8 mouse cellular contexts compared by ENCODE assay signal in genomic region chr13:52981441-52982281, GRCm38 (mm10). TPM values are rescaled to one million over a fixed set of nuclear protein-coding genes. Genes with fewer than 3 reads are reported as not detected.
DNase-seq lines count a peak whose midpoint lies in the region; ATAC-seq and TF ChIP-seq lines count a peak whose summit lies in the region.

No protein-coding gene starts in this region.

- peak overlapping the region; percentile 97 for H3K4me3 ChIP-seq in intestine, embryonic 15.5 days (replicated peaks)
- H3K4me3 ChIP-seq in limb, embryonic 12.5 days (replicated peaks) = peak overlapping the region; percentile 91
- peak overlapping the region; percentile 87 for H3K4me3 ChIP-seq in midbrain, embryonic 12.5 days
- H3K4me3 ChIP-seq in spleen, adult 2 months (ENCODE audit: extremely low read depth, insufficient read depth, insufficient read length) = peak overlapping the region; percentile 65

- no peak for TF ChIP-seq CTCF in spleen, adult 2 months (IDR thresholded peaks at IDR 0.05; ENCODE audit: extremely low read depth, insufficient read depth, insufficient read length, insufficient replicate concordance)

- H3K4me1 ChIP-seq in intestine, embryonic 15.5 days (replicated peaks) = peaks cover 15% of the 10 kb centered on the region
- peaks cover 22% of the 10 kb centered on the region for H3K4me1 ChIP-seq in limb, embryonic 12.5 days (replicated peaks)
- peaks cover 26% of the 10 kb centered on the region for H3K4me1 ChIP-seq in midbrain, embryonic 12.5 days
- H3K4me1 ChIP-seq in spleen, adult 2 months (ENCODE audit: control insufficient read depth, insufficient read depth, insufficient read length) = peaks cover 5% of the 10 kb centered on the region

- DNase-seq in layer of hippocampus, adult 11-12 months (ENCODE audit: low spot score) = peak; percentile 30
- no peak for DNase-seq in layer of hippocampus, adult 9-11 months
- peak; percentile 60 to 72 for DNase-seq in cerebellum, postnatal 25 days
- DNase-seq in gastrocnemius, postnatal 10 days = peak; percentile 48
- peak in 1 of 2 experiments; percentile 18 for DNase-seq in spleen, adult 2 months (ENCODE audit: low read depth in 1 of 2, low spot score in 2 of 2)

- H3K27ac ChIP-seq in intestine, embryonic 15.5 days = peak overlapping the region; percentile 81
- H3K27ac ChIP-seq in limb, embryonic 12.5 days = no peak overlapping the region
- H3K27ac ChIP-seq in midbrain, embryonic 12.5 days (replicated peaks) = no peak overlapping the region; the same call in 1 of the 2 replicates
- H3K27ac ChIP-seq in spleen, adult 2 months (ENCODE audit: insufficient read depth, low read length) = peak overlapping the region; percentile 7; the same call in 1 of the 2 replicates

- peak overlapping the region; percentile 70 for H3K9ac ChIP-seq in intestine, embryonic 15.5 days
- peak overlapping the region; percentile 60 for H3K9ac ChIP-seq in limb, embryonic 12.5 days (replicated peaks)
- H3K9ac ChIP-seq in midbrain, embryonic 12.5 days (replicated peaks) = peak overlapping the region; percentile 81

- no peaks in the 10 kb centered on the region for H3K36me3 ChIP-seq in intestine, embryonic 15.5 days
- no peaks in the 10 kb centered on the region for H3K36me3 ChIP-seq in limb, embryonic 12.5 days
- no peaks in the 10 kb centered on the region for H3K36me3 ChIP-seq in midbrain, embryonic 12.5 days
- no peaks in the 10 kb centered on the region for H3K36me3 ChIP-seq in spleen, adult 2 months (ENCODE audit: control insufficient read depth, insufficient read depth, low read length)

- no peaks in the 10 kb centered on the region for H3K27me3 ChIP-seq in intestine, embryonic 15.5 days (replicated peaks)
- peaks cover 17% of the 10 kb centered on the region for H3K27me3 ChIP-seq in limb, embryonic 12.5 days
- peaks cover 37% of the 10 kb centered on the region for H3K27me3 ChIP-seq in midbrain, embryonic 12.5 days
- peaks cover 17% of the 10 kb centered on the region for H3K27me3 ChIP-seq in spleen, adult 2 months (ENCODE audit: control insufficient read depth, insufficient read depth, low read length)

- H3K4me2 ChIP-seq in intestine, embryonic 15.5 days (replicated peaks) = peak overlapping the region; percentile 97
- H3K4me2 ChIP-seq in limb, embryonic 12.5 days = peak overlapping the region; percentile 97
- H3K4me2 ChIP-seq in midbrain, embryonic 12.5 days (replicated peaks) = peak overlapping the region; percentile 96

- 1% methylated on average over 51 of the region's 51 CpGs for WGBS in intestine, embryonic 15.5 days
- 2% methylated on average over 51 of the region's 51 CpGs for WGBS in limb, embryonic 12.5 days
- WGBS in midbrain, embryonic 12.5 days = 1% methylated on average over 51 of the region's 51 CpGs
- 3% methylated on average over 51 of the region's 51 CpGs for WGBS in spleen, adult 2 months

- ATAC-seq in intestine, embryonic 15.5 days = peak; percentile 50
- 0 out of 2 replicates have a peak, but pooled peaks have one; percentile 0 for ATAC-seq in limb, embryonic 12.5 days (ENCODE audit: insufficient number of reproducible peaks, insufficient read depth, low FRiP score, low TSS enrichment, low read depth)
- peak; percentile 27; the same call in 1 of the 2 replicates for ATAC-seq in midbrain, embryonic 12.5 days (ENCODE audit: low FRiP score, low read depth)

- no peak for TF ChIP-seq POLR2A in spleen, adult 2 months (IDR thresholded peaks at IDR 0.05; ENCODE audit: low read depth, low read length)

- H3K9me3 ChIP-seq in intestine, embryonic 15.5 days = no peaks in the 10 kb centered on the region
- H3K9me3 ChIP-seq in limb, embryonic 12.5 days = no peaks in the 10 kb centered on the region
- H3K9me3 ChIP-seq in midbrain, embryonic 12.5 days = no peaks in the 10 kb centered on the region

RNA-seq across cellular contexts. Expression of gene Nfil3, which starts 0.8 kb away (rescaled TPM):
- 10 to 100 TPM; 14.8 to 18.4 TPM for total RNA-seq in gastrocnemius, postnatal 10 days (2021)
- 31.9 and 34.4 TPM in 2 replicates for polyA plus RNA-seq in intestine, embryonic 15.5 days (2015; fragmentation: Nextera tagmentation; extraction: Ambion mirVana)
- 30.1 and 31.6 TPM in 2 replicates for polyA plus RNA-seq in limb, embryonic 12.5 days (2016; fragmentation: Nextera tagmentation; extraction: Ambion mirVana)
- 28.2 and 28.5 TPM in 2 replicates for polyA plus RNA-seq in midbrain, embryonic 12.5 days (2016; fragmentation: Nextera tagmentation; extraction: Ambion mirVana)
- polyA plus RNA-seq in spleen, adult 2 months (2012; rRNA removed) = 1.2 and 1.6 TPM in 2 replicates

RNA-seq across cellular contexts. Expression of gene Auh, which starts 52.2 kb away (rescaled TPM):
- total RNA-seq in gastrocnemius, postnatal 10 days (2021) = 10 to 100 TPM; 47.7 to 50.8 TPM
- 41.8 and 46.8 TPM in 2 replicates for polyA plus RNA-seq in intestine, embryonic 15.5 days (2015; fragmentation: Nextera tagmentation; extraction: Ambion mirVana)
- polyA plus RNA-seq in limb, embryonic 12.5 days (2016; fragmentation: Nextera tagmentation; extraction: Ambion mirVana) = 40.8 and 41.0 TPM in 2 replicates
- 46.2 and 48.0 TPM in 2 replicates for polyA plus RNA-seq in midbrain, embryonic 12.5 days (2016; fragmentation: Nextera tagmentation; extraction: Ambion mirVana)
- polyA plus RNA-seq in spleen, adult 2 months (2012; rRNA removed) = 13.0 and 15.0 TPM in 2 replicates

Comparison
In these comparisons a context has a peak if more than half of its experiments do, and no peak if none do; other contexts are left out.
1. ATAC-seq: peak in every context shown above with its lines; median percentile 50 in intestine, embryonic 15.5 days; 27 in midbrain, embryonic 12.5 days; 0 in limb, embryonic 12.5 days.
2. H3K27ac ChIP-seq: peak in intestine, embryonic 15.5 days (single experiment) and spleen, adult 2 months (single experiment); none in limb, embryonic 12.5 days (single experiment) and midbrain, embryonic 12.5 days (single experiment).
3. RNA of gene Nfil3, which starts 0.8 kb away (polyA plus RNA-seq): 31.9 to 34.4 TPM in intestine, embryonic 15.5 days, 30.1 to 31.6 TPM in limb, embryonic 12.5 days and 28.2 to 28.5 TPM in midbrain, embryonic 12.5 days; 1.2 to 1.6 TPM in spleen, adult 2 months; every median in the first group is over 10 times any median in the second.
4. Peak in every context shown above with its lines, with median percentiles within 50 percentile points of each other: H3K4me2 ChIP-seq, H3K4me3 ChIP-seq and H3K9ac ChIP-seq.